Mouse (Mus musculus) heart, adult 18-20 months (tissue): ENCODE data around the gene Eqtn. TPM values are rescaled to one million over a fixed set of nuclear protein-coding genes. Genes with fewer than 3 reads are reported as not detected.

Experiments used
- DNase-seq, 2 experiments: peaks; one replicate each; pipeline ENCODE4 v3.0.0; 2021 to 2022; ENCODE audit warnings: mixed read lengths in 1 of 2
- long read RNA-seq, 2 experiments: library from polyadenylated mRNA; stranded (forward); transcript quantifications; one replicate each; pipeline ENCODE4 v2.0.0; 2021
- total RNA-seq, 2 experiments: library from RNA; stranded (reverse); gene quantifications; 2 replicates each; pipeline ENCODE4 v1.2.3; 2021

Gene Eqtn
- total RNA-seq: not detected
- long read RNA-seq, experiment 1: 0 reads
- long read RNA-seq, experiment 2: 0 reads

DNA sequence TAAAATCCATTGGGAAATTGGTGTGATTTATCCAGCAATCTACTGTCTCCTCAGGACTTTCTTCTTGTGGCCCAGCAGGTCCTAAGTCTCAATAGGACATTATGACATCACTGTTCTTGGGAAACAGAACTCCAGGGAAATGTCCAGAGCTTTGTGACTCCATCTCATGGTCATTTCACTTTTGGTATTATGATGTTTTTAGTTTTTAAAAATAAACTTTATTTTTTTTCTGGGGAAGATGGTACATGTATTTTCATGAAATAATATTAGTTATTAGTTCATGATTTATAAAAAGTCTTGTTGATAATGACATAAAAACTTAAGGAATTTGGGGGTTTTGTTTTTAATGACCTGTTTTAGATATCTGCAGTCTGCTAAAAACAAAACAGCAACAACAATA lies at the start of gene Eqtn:
TSS of gene Eqtn (minus strand) at position 101 of the 400 bp plus-strand sequence.
- DNase-seq: no peak

DNA sequence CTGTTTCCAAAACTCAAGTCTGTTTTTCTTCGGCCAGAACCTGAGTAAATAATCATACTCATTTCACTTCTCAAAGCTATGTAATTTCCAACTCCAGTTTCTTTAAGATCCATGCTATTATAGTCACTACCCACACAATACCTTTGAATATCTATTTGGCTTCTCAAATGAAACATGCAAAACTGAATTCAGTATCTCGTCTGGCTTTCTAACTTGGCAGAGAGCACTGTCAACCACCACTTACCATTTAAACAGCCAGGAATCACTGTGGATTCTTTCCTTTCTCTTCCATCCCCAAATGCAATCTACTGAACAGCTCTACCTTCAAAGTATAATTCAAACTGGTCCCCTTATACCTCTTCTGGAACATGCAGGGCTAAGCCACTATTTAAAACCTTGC lies 44.7 kb upstream of the Eqtn start:
- DNase-seq: no peak

DNA sequence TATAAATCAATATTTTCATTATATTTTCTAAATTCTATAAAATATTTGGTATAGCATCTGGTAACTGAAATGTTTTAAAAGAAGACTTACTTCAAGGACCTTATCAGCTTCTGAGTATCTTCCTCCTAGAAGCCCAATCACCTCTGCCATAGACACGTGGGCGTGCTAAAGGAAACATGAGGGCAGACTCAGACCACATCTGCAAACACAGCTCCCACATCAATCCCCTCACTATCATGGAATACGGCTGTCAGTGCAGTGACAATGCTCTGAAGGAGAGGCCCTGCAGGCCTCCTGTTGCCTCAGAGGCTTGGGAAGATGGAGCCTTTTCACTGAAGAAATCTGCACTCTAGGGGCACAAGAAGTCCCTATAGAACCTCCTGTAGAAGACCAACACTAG lies 24.1 kb upstream of the Eqtn start:
- DNase-seq: no peak

DNA sequence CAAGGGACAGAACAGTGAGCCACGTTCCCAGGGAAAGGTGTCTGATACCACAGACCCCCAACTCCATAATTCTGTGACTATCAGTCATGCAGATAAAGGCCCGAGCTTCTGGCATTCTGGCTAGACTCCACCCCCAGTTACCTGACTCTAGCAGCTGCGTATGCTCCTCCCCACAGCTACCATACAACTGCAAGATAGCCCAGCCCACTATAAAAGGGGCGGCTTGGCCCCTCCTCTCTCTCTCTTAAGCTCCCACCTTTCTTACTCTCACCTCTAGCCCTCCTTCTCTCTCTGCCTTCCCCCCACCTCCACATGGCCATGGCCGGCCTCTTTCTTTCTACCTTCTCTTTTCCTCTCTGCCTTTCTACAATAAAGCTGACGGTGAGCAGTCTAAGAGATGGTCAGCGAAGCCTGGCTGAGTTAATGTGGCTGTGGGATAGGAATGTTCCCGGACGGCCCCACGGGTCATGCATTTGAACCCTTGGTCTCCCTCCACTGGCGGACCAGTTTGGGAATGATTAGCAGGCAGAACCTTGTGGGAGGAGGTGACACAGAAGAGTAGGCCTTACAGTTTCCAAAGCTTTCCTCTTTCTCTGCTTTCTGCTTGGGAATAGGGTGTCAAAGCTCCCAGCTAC lies 12.7 kb upstream of the Eqtn start:
- DNase-seq: no peak

DNA sequence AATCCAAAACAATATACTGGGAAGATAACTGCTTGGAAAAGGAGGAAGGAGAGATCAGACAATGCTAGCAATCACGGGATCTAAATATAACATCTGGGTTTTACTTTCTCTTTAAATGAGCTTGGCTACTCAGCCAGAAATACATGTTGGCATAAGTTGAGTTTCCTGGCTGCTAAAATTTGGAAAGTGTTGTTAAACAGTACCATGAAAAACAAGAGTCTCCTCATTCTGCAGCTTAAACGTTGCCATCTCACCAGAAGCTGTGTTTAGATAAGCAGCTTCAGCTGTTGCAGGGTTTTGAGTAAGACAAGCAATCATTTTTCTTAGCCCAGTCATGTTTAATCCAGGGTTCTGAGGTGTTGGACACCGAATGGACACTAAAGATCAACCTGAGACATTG lies 26.9 kb downstream of the Eqtn start:
- DNase-seq: no peak

DNA sequence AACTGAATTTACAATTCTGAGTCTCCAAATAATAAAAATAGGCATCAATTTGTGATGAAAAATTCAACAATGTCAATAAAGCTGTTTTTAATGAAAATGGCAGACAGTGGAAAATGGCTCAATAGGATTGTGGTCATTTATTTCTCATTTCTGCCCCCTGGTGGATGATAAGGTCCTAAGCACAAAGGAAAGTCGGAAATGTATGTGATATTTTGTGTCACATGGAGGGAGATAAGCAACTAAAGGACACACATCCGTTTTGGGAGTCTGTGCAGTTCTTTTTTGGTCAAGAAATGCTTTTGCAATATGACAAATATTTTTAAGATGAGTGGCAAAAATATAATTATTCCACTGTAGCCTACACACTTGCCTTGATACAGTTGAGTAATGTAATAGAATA lies 27.9 kb downstream of the Eqtn start:
- DNase-seq: peak; percentile 14 to 65

Other genes starting within 250 kb of the Eqtn start
- 10 to 100 TPM; 32.2 to 34.7 TPM for gene Tek, start 189.6 kb downstream of the Eqtn start, total RNA-seq
- gene Mysm1, start 50.3 kb upstream of the Eqtn start, total RNA-seq: 1 to 10 TPM; 7.1 to 8.0 TPM
- 10 to 100 TPM; 56.1 to 67.7 TPM for gene Jun, start 123.4 kb upstream of the Eqtn start, total RNA-seq